Mouse (Mus musculus): ENCODE results near the gene Olfr374.

Gene Olfr374

DNA sequence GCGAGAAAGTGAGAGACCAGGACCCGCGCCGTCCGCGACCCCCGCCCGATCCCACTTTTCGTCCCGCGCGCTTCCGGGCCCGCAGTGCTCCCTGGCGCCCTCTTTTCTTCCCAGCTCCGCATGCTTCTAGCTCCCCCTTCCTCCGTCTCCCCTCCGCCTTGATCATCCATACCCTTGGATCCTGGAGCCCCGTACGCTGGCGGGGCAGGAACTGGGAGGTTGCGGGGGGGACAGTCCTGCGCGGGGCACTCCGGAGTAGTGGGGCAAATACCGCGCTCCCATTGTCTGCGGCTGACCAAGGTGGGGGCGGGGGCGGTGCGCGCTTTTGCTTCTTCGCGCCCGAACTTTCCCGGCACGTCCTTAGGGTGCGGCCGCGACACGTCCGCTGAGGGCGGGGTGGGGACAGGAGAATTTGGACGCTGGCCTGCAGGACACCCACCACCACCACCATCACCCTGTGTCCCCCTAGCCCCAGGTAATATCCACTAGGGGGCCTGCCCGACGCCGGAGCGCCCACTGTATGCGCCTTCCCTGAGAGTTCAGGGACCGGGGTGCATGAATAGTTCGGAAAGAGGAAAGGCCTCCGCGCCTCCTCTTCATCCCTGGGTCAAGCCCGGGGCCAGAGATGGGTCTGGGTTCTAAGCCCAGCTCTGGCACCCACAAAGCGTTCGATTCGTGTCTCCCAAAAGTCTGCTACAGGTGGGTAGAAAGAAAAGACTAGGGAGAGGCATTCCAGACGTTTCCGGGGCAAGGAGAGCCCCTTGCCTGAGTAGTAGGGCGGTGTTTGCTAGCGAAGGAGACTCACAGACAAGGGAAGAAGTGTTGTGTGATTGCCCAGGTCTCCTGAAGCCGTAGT is 28.8 kb downstream of the Olfr374 start:
- DNase-seq (ENCODE audit: low spot score) = peak; percentile 34

DNA sequence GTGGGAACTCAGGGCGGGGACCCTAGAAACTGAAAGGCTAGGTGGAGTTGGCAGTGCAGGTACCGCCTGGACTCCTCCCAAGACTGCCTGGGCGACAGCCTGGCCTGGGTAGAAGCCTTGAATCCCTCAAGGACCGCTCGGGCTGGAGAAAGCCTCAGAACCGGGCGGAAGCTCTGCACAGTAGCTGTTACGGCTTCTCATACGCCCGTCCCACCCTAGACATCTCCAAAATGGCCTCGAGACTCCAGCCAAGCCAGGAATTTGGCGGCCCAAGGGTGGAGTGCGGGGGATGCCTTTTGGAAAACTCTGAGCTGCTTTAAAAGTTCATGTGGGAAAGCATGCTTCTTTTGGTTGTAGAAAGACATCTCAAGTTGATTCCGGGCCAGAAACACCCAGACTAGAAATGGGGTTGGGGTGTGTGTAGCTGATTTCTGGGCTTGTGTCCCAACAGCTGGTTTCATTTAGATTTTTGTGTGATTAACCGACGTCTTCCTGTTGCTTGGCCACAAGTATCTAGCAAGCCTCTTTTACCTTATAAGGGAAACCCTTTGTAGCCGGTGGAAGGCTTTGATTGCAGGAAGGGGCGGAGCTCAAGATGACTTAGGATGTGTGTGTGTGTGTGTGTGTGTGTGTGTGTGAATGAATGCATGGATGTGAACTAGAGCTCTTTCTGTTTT is 29.6 kb downstream of the Olfr374 start:
- peak; percentile 73 for DNase-seq (ENCODE audit: low spot score)

DNA sequence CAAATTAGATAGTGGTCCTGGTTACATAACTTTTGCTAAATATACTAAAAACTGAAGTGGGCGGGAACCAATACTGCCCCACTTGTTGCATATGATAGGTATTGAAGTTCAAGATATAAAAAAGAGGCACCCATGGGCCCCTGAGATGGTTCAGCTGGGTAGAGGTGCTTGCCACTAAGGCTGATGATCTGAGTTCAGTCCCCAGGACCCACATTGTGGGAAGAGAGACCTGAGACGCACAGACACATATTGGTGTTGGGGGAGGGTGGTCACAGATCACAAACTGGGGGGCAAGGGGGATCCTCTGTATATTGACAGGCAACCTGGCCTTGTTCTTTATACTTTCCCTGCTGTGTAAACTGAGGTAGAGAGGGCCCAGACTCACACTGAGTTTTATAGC is 30.6 kb downstream of the Olfr374 start:
- no peak for DNase-seq (ENCODE audit: low spot score)

DNA sequence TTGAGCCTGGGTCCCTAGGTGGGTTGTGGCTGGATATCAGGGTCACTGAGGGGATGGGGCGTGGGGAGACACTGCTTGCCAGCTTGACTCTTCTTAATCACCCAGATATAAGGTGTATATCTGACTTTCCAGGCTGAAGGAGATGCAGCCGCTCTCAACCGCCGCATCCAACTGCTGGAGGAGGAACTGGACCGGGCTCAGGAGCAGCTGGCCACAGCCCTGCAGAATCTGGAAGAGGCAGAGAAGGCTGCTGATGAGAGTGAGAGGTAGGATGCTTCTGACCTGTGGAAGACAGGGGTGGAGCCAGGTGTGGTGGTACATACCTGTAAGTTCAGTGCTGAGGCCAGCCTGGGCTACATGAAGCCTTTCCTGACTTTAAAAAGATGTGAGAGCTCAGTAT is 31.6 kb downstream of the Olfr374 start:
- no peak for DNase-seq (ENCODE audit: low spot score)

DNA sequence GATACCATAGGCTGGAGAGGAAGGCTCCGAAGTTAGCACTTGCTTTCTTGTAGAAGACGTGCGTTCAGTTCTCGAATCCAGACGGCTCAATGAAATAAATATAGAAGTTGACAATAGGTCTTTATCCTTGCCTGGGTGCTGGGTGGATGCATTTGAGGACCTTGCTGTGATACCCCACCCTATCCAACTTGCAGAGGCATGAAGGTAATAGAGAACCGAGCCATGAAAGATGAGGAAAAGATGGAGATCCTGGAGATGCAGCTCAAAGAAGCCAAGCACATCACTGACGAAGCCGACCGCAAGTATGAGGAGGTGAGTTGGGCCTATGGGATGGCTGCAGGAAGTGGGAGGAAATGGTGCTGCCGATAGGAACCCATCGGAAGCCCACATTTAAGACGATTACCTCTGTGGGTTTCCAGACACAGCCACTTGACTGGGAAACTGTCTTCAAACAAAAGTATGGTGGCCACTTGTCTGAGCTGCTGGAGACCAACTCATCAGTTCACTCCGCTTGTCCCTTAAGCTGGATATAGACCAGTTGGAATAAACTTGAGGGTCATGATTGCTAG is 36.5 kb downstream of the Olfr374 start:
- DNase-seq (ENCODE audit: low spot score) = no peak

DNA sequence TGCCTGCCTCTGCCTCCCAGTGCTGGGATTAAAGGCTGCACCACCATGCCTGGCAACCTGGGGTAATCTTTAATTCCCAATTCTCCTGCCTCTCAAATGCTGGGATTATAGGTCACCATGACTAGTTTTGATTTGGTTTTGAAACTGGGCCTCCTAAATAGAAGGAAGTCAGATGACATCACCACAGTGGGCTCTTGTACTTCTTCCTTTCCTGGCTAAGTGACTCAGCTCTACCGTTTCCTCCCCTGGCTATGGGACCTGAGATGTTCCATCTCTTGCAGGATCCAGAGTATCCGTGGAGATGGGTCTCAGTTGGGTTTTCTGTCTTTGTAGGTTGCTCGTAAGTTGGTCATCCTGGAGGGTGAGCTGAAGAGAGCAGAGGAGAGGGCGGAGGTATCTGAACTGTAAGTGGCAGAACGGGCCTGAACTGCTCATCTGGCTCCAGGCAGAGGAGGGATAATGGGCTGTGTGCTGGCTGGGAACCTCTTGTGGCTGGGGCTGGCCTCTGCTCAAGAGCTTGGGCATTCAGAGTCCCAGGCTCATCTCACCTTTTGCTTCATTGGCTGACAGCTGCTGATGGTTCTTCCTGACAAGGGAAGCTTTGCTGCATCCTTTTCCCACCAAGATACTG is 37.6 kb downstream of the Olfr374 start:
- no peak for DNase-seq (ENCODE audit: low spot score)

DNA sequence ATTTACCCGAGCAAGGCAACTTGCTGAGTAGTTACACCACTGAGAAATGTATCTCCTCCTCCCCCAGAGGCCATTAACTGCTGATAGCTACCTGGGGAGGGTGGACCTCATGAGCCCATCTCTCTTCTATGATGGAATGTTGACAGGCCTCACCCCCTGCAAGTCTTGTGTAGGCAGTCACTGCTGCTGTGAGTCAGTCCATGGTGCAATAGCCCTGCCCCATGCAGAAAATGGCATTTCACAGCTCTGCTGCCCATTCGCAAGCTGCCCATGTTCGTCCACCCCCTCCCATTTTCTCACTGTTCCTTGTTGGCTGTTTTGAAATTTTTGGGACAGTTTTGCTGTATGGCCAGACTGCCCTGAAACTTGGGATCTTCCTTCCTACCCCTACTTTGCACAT is 38.7 kb downstream of the Olfr374 start:
- no peak for DNase-seq (ENCODE audit: low spot score)

DNA sequence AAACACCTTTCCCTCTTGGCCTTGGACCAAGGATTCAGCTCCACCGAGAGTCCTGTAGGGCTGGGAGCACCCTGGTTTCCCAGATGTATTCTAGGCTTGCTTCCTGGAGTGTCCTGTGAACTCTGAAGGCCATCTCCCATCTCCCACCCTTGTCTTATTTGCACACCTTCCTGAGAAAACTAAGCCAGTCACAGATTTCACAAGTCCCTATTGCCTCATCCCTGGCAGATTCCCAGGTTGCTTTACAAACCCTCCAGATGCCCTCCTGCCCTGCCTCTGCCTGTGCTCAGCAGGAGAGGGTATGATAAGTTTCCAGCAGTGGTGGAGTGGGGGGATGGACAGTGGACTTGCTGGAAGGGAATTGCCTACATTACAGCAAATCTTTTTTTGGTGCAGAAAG is 39.2 kb downstream of the Olfr374 start:
- no peak for DNase-seq (ENCODE audit: low spot score)

DNA sequence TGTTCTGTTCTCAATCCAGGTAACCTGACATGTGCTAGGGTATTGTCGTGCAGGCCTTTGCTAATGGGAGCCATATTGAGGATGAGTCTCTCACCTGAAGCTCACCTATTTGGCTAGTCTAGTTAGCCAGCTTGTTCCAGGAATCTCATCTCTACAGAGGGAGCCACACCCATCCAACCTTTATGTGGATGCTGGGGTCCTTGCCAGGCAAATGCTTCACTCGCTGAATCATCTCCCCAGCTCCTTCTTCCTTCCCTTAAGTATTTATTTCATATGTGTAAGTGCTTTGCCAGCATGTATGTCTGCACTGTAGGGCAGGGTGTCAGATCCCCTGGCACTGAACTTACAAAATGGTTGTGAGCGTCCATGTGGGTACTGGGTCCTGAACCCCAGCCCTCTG is 39.7 kb downstream of the Olfr374 start:
- DNase-seq (ENCODE audit: low spot score) = no peak

DNA sequence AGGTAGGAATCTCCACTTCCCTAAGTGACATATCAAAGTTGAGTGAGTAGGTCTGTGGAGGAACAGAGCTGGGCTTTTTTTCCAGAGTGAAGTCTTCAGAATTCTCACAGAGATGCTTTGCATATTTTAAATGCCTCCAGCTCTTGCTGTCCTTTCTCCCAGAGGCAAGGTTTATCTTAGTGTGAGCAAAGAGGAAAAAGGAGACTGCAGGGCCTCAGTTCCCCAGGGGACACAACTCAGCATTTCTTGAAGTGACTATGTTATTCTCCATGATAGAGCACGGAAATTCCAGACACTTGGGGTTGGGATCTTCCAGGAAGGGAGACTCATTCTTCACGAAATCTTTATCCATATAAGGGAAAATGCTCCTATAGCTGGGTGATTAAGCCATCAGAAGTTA is 40.4 kb downstream of the Olfr374 start:
- DNase-seq (ENCODE audit: low spot score) = no peak

DNA sequence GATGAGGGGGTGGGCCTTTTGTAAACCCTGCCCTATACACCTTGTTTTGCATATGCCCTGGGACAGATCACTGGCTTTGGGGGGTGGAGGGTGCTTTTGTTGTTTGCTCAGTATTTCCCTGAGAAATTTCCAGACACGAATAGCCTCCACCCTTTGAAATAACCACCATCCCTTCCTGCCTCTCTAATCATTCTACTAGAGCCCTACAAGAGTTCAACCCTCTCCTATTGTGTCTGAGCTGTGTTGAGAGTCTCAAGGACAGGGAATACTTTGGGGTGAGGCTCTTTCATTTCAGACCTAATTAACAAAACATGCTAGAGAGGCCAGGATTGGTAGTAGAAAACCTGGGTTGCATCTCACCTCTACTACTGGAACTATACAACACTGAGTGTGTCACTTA is 42.2 kb downstream of the Olfr374 start:
- DNase-seq (ENCODE audit: low spot score) = no peak

DNA sequence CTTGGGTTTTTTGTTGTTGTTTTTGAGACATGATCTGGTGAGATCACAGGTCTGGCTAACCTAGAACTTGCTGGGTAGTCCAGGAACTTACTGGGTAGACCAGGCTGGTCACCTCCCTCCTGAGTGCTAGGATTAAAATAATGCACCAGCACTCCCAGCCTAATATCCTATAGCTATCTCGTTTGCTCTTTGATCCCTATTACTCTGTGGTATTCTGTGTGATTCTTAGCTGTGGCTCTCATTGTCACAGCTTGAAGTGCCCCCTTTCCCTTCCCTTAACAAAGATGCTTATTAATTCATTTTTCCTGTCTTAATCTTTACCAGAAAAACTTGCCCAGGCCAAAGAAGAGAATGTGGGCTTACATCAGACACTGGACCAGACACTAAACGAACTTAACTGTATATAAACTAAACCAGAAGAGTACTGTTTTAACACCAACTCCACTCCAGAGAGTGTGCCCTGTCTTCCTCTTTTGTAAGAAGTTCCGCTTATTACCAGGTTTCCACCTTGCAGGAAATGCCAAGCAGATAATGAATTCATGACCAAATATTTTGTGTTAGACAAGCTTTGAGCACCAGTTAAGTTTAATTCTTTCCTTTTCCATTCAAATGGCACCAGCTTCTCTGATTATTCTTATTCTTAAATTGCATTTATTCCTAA is 44.7 kb downstream of the Olfr374 start:
- DNase-seq (ENCODE audit: low spot score) = no peak

DNA sequence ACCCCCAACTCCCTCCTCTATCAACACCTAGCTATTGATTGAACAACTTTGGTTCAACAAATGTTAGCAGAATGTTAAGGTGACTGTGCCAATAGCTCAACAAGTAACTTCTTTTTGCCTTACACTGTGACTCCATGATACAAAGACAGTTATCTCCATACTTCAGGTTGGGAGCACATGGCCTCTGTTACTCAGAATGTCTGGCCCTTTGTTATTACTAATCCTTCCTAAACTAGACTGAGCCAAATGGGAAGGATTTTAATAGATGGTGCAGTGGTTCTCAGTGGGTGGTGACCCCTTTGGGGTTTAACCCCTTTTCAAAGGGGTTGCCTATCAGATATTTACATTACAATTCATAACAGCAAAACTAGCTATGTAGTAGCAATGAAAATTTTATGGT is 46.5 kb downstream of the Olfr374 start:
- no peak for DNase-seq (ENCODE audit: low spot score)

DNA sequence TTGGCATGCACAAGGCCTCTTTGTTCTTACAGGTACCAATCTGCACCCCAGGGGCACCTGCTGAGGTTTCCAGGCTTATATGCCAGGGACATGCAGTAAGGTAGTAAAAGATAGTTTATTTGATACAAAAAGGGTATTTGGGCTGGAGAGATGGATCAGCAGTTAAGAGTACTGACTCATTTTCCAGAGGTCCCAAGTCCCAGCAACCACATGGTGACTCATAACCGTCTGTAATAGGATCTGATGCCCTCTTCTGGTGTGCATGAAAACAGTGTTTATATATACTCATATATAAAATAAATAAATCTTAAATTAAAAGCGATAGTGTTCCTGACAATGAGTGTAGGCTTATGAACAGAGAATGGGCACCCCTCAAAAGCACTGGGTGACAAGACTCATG is 51.3 kb downstream of the Olfr374 start:
- no peak for DNase-seq (ENCODE audit: low spot score)

DNA sequence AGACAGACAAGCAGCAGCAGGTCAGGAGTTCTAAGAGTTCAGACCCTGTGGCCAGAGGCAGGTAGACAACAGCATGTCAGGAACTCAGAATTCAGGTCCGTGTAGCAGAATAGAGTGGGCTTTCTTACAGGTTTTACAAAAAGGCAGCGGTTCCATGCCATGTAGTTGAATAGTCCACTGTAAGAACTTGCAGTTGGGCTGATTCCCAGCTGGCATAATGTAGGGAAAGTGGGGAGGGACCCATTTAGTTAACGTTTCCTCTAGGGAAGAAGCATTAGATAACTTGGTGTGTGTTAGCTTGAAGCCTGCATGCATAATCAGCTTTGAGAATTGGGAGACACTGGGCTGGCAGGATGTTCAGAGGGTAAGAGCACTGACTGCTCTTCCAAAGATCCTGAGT is 51.9 kb downstream of the Olfr374 start:
- DNase-seq (ENCODE audit: low spot score) = no peak

DNA sequence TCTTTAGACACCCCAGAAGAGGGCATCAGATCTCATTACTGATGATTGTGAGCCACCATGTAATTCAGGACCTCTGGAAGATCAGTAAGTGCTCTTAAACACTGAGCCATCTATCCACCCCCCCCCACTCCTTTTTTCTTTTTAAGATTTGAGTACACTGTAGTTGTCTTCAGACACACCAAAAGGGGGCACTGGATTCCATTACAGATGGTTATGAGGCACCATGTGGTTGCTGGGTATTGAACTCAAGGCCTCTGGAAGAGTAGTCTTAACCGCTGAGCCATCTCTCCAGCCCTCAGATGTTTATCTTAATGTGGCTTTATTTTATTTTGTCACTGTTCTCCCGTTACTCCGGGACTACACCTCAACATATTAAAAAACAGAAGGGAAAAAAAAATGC is 53.2 kb downstream of the Olfr374 start:
- DNase-seq (ENCODE audit: low spot score) = no peak

DNA sequence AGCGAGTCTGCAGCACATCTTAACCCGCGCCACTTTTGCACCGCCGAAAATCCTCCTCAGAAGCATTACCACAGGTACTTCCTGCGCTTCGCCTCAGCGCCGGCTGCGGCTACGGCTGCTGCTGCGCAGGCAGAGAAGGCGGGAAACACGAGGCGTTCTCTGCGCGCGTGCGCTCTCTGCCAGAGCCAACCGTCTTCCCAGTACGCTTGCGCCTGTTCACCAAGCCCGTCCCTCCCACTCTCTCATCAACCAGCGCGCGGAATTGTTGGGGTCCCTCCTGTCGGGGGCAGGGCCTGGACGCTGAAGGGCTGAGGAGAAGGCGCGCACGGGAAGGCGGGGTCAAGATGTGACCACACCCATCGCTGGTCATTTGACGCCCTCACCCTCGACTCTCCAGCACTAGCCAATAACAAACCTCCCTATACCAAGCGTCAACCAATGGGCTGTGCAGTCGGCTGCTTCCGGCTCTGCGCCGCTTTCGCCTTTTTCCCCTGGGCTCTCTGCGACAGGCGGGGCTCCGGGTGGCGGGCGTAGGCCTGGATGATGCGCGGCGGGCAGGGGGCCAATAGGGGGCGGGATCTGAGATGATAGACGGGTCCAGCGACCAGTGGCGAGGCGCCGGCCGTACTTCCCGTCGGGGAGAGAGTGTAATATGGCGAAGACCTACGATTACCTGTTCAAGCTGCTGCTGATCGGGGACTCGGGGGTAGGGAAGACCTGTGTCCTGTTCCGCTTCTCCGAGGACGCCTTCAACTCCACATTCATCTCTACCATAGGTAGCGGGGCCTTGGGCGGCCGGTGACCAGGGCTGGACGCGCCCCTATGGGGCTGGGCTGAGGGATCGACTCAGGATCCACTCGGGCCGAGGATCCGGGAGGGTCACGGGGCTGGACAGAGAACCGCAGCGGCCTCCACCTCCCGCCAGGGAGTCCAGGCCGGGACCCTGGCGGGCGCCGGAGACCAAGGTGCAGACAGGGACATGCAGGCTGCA is 54.2 kb downstream of the Olfr374 start, which contains the start of gene Rab8a:
TSS of gene Rab8a (plus strand) at position 494 of the 991 bp plus-strand sequence.
- peak; percentile 100 for DNase-seq (ENCODE audit: low spot score)

DNA sequence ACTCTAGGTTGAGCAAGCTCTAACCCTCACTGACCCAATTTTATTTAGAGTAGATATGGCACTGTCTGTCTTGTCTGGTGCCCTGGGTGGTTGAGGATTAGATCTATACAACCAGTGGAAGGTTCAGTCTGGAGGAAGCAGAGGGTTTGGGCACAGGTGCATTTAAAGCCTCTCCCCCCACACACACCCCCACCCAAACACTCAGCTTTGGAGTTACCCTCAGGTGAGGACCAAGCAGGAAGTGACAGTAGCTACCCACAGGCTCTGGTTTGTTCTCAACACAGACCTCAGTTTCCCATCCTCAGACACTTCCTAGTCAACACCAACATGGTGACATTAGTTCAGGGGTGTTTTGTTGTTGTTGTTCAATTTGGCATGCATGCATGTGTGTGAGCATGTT is 56.0 kb downstream of the Olfr374 start:
- DNase-seq (ENCODE audit: low spot score) = no peak

All from ovary, postnatal 14 days (tissue).